Mouse (Mus musculus) spleen, adult 2 months (tissue): Measurements from ENCODE around the gene Cuta. TPM values are rescaled to one million over a fixed set of nuclear protein-coding genes. Genes with fewer than 3 reads are reported as not detected.

Experiments
- DNase-seq, 2 experiments: peaks; one replicate each; pipeline versions ENCODE4 v3.0.0 to v3.0.0-alpha.2; 2012 to 2021; ENCODE audit warnings: low spot score in 2 of 2, low read depth in 1 of 2
- H3K27ac ChIP-seq: fragments of 200-500 bp; 2 replicates; pipeline ENCODE4 v1.5.1; 2012; ENCODE audit warnings: low read length, inconsistent platforms; ENCODE audit not compliant: insufficient read depth
- H3K27me3 ChIP-seq: fragments of 200-500 bp; 2 replicates; pipeline ENCODE4 v1.6.1; 2012; ENCODE audit warnings: mild to moderate bottlenecking, moderate library complexity, low read length, inconsistent platforms; ENCODE audit not compliant: control insufficient read depth, insufficient read depth
- H3K36me3 ChIP-seq: fragments of 200-500 bp; 2 replicates; pipeline ENCODE4 v1.6.1; 2012; ENCODE audit warnings: mild to moderate bottlenecking, low read length, inconsistent platforms; ENCODE audit not compliant: control insufficient read depth, insufficient read depth
- H3K4me1 ChIP-seq: fragments of 200-500 bp; 2 replicates; pipeline ENCODE4 v1.6.1; 2011; ENCODE audit warnings: inconsistent platforms; ENCODE audit not compliant: control insufficient read depth, insufficient read depth, insufficient read length
- H3K4me3 ChIP-seq: fragments of 200-500 bp; 2 replicates; pipeline ENCODE4 v1.5.1; 2011; ENCODE audit warnings: mild to moderate bottlenecking, inconsistent platforms; ENCODE audit not compliant: insufficient read depth, insufficient read length; ENCODE audit errors: extremely low read depth
- CTCF ChIP-seq: fragments of 200-500 bp; IDR thresholded peaks from 2 replicates; pipeline ENCODE4 v1.5.1; 2011; ENCODE audit warnings: mild to moderate bottlenecking, inconsistent platforms; ENCODE audit not compliant: insufficient read depth, insufficient read length, insufficient replicate concordance; ENCODE audit errors: extremely low read depth
- POLR2A ChIP-seq: fragments of 200-500 bp; IDR thresholded peaks from 2 replicates; pipeline ENCODE4 v1.6.1; 2011; ENCODE audit warnings: low read depth, low read length, inconsistent platforms
- WGBS: fragments of 180-500 bp; shearing (Covaris S2); methylation state at CpG from one replicate; pipeline ENCODE4 v1.1.7; 2018; 5-methylcytosine and 5-hydroxymethylcytosine counted together
- polyA plus RNA-seq: library from polyadenylated mRNA; depleted of rRNA; stranded (reverse); fragments of >200 nt; gene quantifications from 2 replicates; pipeline ENCODE4 v1.2.3, GENCODE M21; 2012

The Cuta gene
- polyA plus RNA-seq, 1 experiment = 87.9 TPM

DNA sequence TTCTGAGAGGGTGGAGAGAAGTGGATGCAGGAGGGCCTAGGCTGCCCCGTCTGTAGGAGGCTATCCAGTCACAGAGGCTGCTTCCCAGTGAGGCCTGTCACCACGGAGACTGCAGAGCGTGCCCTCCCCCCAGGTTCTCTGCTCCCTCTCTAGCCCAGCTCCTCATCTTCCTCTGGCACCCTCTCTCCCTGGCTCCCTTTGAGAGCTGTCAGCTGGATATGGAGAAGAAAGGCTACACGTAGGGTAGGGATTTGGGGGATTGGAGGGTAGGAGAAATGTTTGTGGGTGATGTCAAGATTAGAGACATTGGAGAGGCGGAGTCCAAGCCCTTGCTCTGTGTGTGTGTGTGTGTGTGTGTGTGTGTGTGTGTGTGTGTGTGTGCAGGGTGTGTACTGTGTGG lies 10.5 kb upstream of the Cuta start:
- peaks cover 16% of the 10 kb centered on the region for H3K27me3 ChIP-seq
- H3K27ac ChIP-seq = no peak overlapping the region
- TF ChIP-seq CTCF (no peak), POLR2A (no peak)
- WGBS = 80% methylated on average over 5 of the region's 5 CpGs
- H3K4me3 ChIP-seq = no peak overlapping the region
- DNase-seq = no peak
- peaks cover 25% of the 10 kb centered on the region for H3K4me1 ChIP-seq
- no peaks in the 10 kb centered on the region for H3K36me3 ChIP-seq

DNA sequence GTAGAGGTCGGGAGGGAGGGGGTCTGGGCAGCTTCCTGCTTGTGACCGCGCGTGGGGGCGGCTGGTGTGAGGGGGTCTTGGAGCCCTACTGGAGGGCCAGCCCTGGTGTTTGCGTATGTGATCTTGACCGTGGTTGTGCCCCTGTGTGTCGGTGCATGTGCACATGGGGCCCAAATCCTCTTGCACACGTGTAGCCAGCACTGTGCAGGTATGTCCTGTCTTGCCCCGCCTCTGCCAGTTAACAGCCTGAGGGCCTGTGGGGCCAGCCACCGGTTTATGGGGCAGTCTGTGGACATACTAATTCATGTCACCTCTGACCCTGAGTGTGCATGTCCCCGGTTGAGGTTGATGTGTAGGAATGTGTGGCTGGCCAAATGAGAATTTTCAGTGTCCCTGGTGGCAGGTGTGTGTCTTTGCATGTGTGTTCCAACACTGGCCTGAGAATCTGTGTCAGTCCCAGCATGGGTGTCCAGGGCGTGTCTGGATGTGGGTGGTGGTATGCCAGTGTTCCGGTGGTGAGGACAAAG lies 9.7 kb upstream of the Cuta start:
- H3K27ac ChIP-seq = no peak overlapping the region
- no peak overlapping the region; the same call in 1 of the 2 replicates for H3K4me3 ChIP-seq
- H3K4me1 ChIP-seq = peaks cover 25% of the 10 kb centered on the region
- H3K27me3 ChIP-seq = peaks cover 16% of the 10 kb centered on the region
- 19% methylated on average over 13 of the region's 14 CpGs for WGBS
- no peaks in the 10 kb centered on the region for H3K36me3 ChIP-seq
- TF ChIP-seq POLR2A = no peak
- TF ChIP-seq CTCF = no peak
- no peak for DNase-seq

DNA sequence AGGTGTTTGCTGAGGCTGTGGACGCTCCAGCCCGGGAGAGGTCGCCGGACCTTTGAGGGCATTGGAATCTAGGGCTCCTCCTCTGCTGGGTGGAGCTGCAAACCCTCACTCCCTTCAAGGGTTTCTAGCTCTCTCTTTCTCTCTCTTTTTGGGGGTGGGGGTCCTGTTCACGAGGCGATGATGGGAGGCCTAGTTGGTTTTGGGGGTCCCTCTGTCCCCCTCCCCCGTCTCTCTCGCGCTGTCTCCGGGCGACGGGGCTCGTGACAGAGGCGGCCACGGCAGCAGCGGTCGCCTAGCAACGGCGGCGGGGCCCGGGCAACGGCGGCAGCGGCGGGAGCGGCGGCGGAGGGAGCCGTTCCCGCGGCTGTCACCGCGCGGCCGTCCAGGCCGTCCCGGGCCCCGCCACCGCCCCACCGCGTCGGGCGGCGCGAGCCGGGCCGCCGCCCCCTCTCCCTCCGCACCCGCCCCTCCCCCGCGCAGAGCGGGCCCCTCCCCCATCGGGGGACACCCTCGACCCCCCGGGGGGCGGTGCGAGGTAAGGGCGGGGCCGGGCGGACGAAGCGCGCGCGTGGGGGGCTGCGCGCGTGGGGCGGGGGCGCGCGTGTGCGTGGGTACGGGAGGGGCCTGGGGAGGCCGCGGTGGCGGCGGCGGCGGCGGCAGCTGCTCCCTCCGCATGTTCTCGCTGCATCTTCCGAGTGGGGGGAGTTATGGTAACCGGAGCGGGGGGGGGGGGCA lies 9.1 kb upstream of the Cuta start:
- WGBS = 1% methylated on average over 65 of the region's 87 CpGs
- Histone ChIP-seq H3K4me1 (peaks cover 25% of the 10 kb centered on the region), H3K27me3 (peaks cover 16% of the 10 kb centered on the region), H3K36me3 (no peaks in the 10 kb centered on the region), H3K27ac (no peak overlapping the region), H3K4me3 (peak overlapping the region; percentile 53)
- TF ChIP-seq POLR2A (no peak), CTCF (no peak)
- no peak for DNase-seq

DNA sequence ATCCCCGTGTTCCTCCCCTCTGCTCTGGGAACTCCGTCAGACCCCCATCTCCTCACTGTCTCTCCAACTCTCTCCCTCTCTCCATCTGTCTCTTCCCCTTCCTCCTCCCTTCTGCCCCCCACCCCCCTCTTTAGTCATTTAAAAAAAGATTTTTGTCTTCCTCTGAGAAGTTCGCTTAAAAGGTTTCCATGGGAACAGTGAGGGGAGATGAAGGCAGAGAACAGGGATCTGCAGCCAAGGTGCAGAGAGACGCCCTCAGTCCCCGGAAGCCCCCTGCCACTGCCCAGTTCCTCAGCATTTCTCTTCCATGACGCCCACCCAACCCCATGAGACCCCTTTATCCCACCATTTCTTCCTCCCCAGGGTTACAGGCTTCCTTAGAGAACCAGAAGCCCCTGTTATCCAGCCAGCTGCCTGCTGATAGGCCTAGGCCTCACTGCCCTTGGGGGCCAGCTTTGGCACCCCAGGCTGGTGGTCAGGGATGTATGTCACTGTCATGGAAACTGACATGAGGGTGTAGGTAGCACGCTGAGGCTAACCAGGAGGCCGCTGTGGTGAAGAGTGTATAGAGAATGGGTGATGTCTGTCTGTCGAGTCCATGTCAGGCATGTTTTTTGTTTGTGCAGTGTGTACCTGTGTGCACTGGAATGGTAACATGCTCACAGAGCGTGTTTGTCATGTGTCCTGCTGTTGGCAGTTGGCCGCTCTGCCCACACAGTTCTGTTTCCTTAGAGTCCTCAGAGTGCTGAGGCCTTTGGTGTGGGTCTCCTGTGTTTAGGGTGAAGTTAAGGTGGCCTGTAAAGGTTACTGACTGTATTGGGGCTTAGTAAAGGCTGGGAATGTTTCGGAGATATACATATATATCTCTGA lies 8.1 kb upstream of the Cuta start:
- no peak overlapping the region for H3K27ac ChIP-seq
- H3K4me3 ChIP-seq = no peak overlapping the region
- peaks cover 22% of the 10 kb centered on the region for H3K4me1 ChIP-seq
- TF ChIP-seq POLR2A (no peak), CTCF (no peak)
- DNase-seq = no peak
- no peaks in the 10 kb centered on the region for H3K36me3 ChIP-seq
- 84% methylated on average over 12 of the region's 12 CpGs for WGBS
- H3K27me3 ChIP-seq = peaks cover 16% of the 10 kb centered on the region

DNA sequence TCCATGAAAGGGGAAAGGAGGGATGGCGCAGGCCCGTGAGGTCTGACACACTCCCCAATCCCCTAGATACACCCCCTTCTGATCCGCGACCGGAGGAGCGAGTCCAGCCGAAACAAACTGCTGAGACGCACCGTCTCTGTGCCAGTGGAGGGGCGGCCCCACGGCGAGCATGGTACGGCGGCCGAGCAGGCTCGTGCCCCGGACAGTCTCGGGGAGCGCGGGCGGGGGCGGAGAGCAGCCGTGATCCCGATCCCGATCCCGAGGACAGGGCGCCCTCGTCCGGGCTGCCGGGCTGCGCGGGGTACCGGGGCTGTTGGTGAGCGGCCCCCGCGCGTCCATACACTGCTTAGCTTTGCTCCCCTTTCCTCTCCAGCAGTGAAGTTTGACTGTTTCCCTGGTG lies 7.2 kb upstream of the Cuta start:
- H3K27me3 ChIP-seq = peaks cover 16% of the 10 kb centered on the region
- TF ChIP-seq POLR2A = no peak
- TF ChIP-seq CTCF = no peak
- no peaks in the 10 kb centered on the region for H3K36me3 ChIP-seq
- peak overlapping the region; percentile 48; the same call in 1 of the 2 replicates for H3K4me3 ChIP-seq
- DNase-seq = no peak
- no peak overlapping the region for H3K27ac ChIP-seq
- WGBS = 3% methylated on average over 34 of the region's 37 CpGs
- peaks cover 15% of the 10 kb centered on the region for H3K4me1 ChIP-seq

DNA sequence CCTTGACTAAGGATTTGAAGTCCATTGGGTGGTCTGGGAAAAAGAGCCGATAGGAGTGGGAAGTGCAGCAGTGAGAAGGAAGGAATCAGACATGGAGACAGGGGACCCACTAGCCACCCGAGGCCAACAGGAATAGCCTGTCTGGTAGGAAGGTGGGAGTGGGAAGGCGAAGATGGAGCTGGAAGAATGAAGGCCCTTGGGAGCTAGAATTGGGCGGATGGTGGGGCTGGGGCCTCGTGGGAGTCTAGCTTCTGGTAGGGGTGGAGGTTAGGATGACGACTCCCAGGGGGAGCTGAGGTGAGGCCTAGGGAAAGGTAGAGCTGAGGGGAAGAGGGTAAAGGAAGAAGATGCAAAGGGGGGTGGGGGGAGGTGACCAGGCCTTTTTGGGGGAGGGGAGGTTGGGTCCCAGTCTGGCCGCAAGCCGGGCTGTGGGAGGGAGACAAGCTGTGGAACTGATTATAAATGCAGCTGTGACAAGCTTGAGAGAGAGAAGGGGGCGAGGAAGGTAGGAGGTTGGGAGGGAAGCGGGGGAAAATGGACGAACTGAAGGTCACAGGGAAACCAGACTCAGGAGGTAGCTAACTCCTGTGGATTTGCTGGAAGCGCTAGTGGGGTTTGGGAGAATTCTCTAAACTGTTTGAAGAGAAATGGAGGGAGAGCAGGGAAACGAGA lies 6.6 kb upstream of the Cuta start:
- Histone ChIP-seq H3K27ac (no peak overlapping the region), H3K4me3 (peak overlapping the region; percentile 48; the same call in 1 of the 2 replicates), H3K36me3 (no peaks in the 10 kb centered on the region), H3K27me3 (peaks cover 16% of the 10 kb centered on the region), H3K4me1 (peaks cover 9% of the 10 kb centered on the region)
- DNase-seq = no peak
- 49% methylated on average over 13 of the region's 13 CpGs for WGBS
- TF ChIP-seq CTCF (no peak), POLR2A (no peak)
